Mouse (Mus musculus): ENCODE measurements around the gene Adh1. TPM values are rescaled to one million over a fixed set of nuclear protein-coding genes. Genes with fewer than 3 reads are reported as not detected.

Adh1 gene
- total RNA-seq, 4 experiments from 2014 or later: 0.84 to 1.8 (median 1.6) TPM

DNA sequence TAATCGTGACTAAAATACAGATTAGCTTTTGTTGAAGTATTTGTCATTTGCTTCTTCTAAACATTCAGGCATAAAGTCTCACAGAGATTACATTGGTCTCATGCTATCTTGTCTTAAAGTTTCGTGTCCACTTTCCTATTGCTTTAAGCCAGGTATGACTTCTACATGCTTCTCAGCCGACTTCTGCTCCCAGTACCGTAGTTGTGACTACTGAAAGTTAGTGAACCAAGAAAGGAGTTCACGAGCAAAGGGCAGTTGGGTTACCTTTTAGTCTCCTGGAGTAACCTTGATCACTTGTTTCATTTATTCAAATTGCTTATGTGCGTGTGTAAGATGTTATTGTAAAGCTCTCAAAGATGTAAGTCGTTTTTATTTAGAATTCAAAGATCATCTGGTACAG, 25.2 kb downstream of the Adh1 start:
- DNase-seq (ENCODE audit: low spot score in 2 of 2): no peak

GRCm38 (mm10) chr3:138287686-138288085, 26.9 kb downstream of the Adh1 start:
- no peak for DNase-seq (ENCODE audit: low spot score in 2 of 2)

DNA sequence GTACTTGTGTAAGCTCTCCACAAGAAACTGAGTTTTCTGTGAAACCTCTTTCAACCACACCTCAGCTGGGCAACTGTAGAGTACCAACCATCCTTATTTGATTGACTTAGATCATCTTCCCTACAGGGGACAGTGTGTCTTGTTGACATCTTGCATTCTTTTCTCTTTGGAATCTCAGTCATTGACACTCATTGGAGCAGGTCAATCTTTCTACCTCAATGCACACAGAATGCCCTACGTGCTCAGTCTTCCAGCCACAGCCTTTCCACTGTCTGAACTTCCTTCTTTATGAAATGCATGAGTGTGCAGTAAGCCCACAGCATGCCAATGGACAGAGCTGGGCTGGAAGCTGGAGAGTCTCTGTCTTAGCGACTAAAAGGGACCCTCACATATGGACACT, 29.9 kb downstream of the Adh1 start:
- DNase-seq (ENCODE audit: low spot score in 2 of 2): no peak

DNA sequence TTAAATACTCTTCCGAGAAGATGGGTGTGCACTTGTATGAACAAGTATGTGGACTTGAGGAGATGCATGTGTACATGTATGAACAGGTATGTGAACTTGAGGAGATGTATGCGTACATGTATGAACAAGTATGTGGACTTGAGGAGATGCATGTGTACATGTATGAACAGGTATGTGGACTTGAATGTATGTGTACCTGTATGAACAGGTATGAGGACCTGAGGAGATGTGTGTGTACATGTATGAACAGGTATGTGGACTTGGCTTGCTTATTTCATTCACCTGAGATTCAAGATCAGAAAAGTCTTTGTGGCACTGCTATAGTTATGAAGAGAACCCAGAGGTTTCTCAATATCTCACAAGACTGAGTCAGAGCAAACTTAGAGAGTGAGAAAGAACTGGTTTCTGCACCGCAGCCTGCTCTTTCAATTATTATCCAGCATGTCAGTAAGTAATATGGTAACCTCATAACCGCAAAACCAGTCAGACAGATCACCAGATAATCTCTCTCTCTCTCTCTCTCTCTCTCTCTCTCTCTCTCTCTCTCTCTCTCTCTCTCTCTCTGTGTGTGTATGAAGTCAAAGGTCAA, 30.8 kb downstream of the Adh1 start:
- no peak for DNase-seq (ENCODE audit: low spot score in 2 of 2)

DNA sequence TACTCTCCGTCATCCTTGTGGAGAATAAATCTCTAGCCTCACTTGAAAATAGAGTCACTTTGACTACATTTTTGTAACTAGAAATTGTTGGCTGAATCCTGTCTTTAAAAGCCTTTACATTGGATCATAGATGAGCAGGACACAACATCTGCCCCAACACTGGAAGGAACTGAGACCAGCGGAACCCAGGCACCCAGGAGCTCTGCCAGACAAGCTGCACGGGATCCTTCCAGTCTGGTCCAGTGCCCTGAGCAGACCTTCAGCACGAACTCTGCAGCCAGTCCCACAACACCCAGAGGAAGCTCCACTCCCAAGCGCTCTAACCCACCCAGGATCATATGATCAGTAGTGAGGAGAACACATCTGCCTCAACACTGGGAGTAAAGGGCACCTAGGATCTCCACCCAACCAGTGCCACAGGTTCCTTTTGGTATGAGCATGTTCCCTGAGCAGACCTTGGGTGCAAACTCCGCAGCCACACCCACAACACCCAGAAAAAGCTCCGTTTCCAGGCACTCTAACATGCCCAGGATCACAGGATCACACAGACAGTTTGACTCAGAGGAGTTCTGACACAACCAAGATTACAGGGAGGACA, 32.6 kb downstream of the Adh1 start:
- DNase-seq (ENCODE audit: low spot score in 2 of 2): no peak

DNA sequence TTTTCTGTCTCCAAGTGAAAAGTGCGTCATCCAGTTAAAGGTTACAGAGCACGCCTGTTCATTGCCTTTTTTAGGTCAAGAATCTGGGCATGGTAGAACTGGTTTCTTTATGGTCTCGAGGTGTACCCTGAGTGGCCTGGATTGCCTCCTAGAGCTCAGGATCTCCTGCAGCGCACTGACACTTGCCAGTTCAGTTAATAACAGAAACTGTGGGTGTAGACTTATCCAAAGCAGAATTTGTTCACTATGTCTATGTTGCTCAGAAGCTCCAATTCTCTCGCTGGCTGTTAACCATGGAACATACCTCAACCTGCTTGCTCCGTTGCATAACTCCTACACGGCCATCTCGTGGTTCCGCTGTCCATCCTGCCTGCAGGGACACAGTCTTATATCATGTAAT, 39.3 kb downstream of the Adh1 start:
- DNase-seq (ENCODE audit: low spot score in 2 of 2): no peak

DNA sequence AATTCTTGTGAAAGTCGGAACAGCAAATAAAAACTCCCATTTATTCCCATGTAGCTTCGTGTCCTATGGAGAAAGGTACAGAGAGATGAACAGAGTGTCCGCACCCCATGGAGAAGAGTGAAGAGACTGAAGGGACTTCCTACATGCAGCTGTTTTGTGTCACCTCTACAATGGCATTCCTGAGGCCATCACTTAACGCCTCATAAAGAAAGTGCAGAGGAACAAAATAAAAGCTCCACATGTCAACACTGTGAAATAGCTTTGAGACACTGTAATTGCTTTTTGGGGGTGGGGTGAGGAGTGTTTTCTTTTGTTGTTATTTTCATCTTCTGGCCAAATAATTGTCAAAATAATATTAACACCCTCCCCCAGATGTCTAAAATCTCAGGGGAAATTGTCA, 41.9 kb downstream of the Adh1 start:
- no peak for DNase-seq (ENCODE audit: low spot score in 2 of 2)

DNA sequence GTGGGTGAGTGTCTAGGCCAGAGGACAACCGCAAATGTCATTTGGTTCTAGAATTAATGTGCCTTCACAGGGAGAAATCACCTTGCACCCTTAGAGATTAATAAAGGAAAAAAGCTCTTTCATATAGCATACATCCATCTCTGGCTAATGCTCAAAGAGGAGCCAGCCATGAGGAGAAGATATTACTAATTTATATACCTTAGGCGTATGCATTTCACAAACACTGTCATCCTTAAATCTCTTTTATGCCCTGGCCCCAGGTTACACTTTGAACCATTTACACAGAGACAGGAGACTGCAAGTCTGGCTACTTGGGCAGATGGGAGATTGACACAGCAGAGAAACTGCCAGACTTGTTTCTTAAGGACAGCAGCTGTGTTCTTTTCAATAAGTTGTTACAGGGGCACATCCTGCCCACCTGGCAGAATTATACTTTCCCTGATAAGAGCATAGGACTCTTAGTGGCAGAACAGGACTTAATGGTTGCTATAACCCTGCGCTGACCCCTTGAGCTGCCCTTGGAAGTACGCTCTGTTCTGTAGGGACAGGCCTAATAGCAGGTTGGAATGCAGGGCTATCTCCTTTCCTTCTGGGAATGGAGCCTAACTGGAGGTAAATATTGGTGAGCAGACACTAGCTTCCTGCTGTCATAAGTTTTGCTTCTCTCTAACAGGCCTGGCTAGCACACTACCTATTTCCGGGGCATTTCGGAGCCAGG, 43.1 kb downstream of the Adh1 start:
- DNase-seq (ENCODE audit: low spot score in 2 of 2): no peak

- DNase-seq (ENCODE audit: low spot score in 2 of 2): no peak
Measured at GRCm38 (mm10) chr3:138304489-138304871, 43.7 kb downstream of the Adh1 start.

DNA sequence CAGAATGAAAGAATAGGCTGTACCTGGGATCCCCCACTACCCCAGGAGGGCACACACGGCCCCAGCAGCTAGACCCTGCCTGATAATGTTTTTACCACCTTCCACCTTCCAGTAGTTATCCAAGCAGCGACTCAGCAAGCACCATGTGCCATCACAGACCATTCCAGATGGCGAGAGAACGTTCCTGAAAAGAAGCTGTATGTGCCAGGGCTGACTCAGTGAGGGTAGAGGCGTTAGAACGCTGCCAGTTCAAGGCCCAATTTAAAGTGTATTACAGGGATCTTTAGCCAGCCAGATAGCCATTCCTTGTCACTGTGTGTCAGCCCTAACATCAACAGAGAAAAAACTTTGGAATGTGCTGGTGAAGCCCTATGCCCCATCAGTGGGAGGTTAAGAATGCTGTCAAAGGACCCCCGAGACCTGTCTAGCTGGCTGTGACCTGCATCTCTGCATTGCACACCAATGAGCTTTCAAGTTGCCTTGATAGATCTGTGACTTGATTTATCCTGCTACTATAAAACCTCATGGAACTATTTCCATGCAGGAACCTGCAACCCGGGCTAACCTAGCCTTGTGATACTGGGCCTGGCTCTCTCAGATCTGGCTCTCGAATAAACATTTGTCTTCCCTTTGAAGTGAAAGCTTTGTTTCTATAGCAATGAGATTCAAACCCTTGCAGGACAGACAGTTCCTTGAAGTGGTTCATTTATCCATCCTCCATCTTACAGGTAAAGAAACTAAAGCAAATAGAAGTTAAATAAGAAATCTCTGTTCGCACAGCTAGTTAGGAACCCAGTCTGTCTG, 44.9 kb downstream of the Adh1 start:
- DNase-seq (ENCODE audit: low spot score in 2 of 2): no peak

- no peak for DNase-seq (ENCODE audit: low spot score in 2 of 2)
Measured at GRCm38 (mm10) chr3:138306290-138306683, 45.5 kb downstream of the Adh1 start.

- DNase-seq (ENCODE audit: low spot score in 2 of 2): no peak
Measured at GRCm38 (mm10) chr3:138309910-138310309, 49.1 kb downstream of the Adh1 start.

GRCm38 (mm10) chr3:138311015-138311414, 50.2 kb downstream of the Adh1 start:
- DNase-seq (ENCODE audit: low spot score in 2 of 2): no peak

DNA sequence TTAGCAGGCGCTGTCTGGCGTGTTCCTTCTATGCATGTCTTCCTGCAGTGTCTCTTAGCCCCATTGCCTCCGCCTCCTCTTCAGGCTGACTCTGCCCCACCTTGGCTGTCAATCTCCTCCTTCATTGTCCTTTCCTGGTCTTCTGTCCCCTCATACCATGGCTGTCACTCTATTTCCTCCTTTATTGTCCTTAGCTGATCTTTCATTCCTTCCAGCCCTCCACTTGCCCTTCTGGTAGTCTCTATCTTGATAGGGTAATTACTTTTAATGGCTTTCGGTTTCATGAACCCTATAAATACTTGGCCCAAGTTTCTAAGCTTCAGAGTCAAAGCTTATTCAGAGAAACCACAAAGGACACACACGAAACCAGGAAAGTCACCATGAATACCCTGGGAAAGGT, 52.2 kb downstream of the Adh1 start, which contains the start of gene Adh6a:
TSS of gene Adh6a (plus strand) at position 322 of the 400 bp plus-strand sequence.
- no peak for DNase-seq (ENCODE audit: low spot score in 2 of 2)

DNA sequence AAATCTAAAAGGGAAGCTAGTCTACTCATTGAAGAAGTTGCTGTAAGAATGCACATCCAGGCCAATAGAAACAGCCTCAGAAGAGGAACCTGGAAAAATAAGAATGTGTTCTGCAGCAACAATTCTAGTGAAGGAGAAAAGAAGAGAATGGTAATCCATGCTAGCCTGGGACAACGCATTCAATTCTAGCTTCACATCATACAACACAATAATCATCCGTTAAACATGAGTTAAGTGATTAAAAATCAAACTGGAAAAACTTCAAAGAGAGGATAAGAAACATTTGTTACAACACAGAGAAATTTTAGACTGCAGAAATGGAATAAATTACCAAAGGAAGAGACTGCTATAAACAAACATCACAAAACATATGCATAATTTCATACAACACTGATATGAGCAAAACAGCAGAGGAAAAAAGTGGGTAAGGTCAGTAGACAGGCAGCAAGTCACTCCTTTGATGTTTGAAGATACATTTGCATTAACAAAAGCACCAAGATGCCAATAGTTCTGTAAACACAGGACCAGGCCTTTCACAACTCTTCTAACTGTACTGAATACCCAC, 56.2 kb downstream of the Adh1 start:
- DNase-seq (ENCODE audit: low spot score in 2 of 2): no peak

GRCm38 (mm10) chr3:138325001-138325400, 64.2 kb downstream of the Adh1 start:
- DNase-seq (ENCODE audit: low spot score in 2 of 2): no peak

DNA sequence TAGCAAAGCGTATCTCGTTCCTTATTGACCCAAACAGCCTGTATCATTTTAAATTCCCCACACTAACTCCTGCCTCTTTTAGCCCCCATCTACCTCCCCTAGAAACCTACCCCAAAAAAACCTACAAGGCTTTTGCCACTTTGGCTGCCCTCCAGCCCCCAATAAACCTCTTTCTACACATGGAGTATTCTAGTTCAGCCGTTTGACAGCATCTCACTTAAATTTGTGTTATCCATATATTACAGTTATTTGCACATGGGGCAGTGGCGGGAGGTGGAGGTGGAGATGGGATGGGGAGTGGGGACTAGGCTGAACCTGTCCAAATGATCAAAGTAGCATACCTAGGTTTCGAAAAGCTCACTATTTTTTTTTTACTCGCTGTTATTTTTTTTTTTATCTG, 64.7 kb downstream of the Adh1 start:
- DNase-seq (ENCODE audit: low spot score in 2 of 2): no peak

- no peak for DNase-seq (ENCODE audit: low spot score in 2 of 2)
Measured at GRCm38 (mm10) chr3:138333910-138334309, 73.1 kb downstream of the Adh1 start.

DNA sequence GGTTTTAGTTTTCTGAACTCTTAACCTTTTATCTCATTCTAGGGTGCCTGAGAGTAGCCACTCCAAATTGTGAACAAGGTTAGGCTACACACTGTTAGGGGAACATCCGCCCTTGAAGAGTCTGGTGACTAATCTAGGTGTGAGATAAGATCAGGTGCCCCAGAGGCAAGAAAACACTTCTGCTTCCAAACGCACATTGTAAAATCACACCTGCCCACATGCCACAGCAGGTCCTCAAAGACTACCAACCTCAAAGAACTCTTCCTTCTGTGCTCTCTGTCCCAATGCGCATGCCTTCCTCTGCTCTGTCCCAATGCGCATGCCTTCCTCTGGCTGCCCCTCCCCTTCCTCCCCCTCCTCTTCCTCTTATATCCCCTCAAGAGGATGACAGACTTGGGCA, 73.5 kb downstream of the Adh1 start:
- DNase-seq (ENCODE audit: low spot score in 2 of 2): no peak

- no peak for DNase-seq (ENCODE audit: low spot score in 2 of 2)
Measured at GRCm38 (mm10) chr3:138335566-138335965, 74.8 kb downstream of the Adh1 start.

- no peak for DNase-seq (ENCODE audit: low spot score in 2 of 2)
Measured at GRCm38 (mm10) chr3:138336104-138336754, 75.4 kb downstream of the Adh1 start.
